Mouse (Mus musculus) neural tube, embryonic 14.5 days (tissue): ENCODE measurements around the gene Olfr1094. TPM values are rescaled to one million over a fixed set of nuclear protein-coding genes. Genes with fewer than 3 reads are reported as not detected.

Experiments
- ATAC-seq: fragments of 200-750 bp; cut with Nextera tagmentation; 2 replicates; pipeline ENCODE4 v1.8.0; 2017; ENCODE audit warnings: low read depth, mild to moderate bottlenecking, moderate TSS enrichment, moderate library complexity
- H3K27ac ChIP-seq: fragments of 300-500 bp; sonication (generic); 2 replicates; pipeline ENCODE4 v1.5.1; 2014; ENCODE audit warnings: low read depth, mild to moderate bottlenecking, control low read depth, low read length, moderate library complexity, mixed read lengths
- H3K27me3 ChIP-seq: fragments of 300-500 bp; sonication (generic); 2 replicates; pipeline ENCODE4 v1.6.1; 2014; ENCODE audit warnings: low read length; ENCODE audit not compliant: control insufficient read depth, insufficient read depth
- H3K36me3 ChIP-seq: fragments of 300-500 bp; sonication (generic); 2 replicates; pipeline ENCODE4 v1.6.1; 2014; ENCODE audit warnings: low read length, mixed read lengths; ENCODE audit not compliant: control insufficient read depth, insufficient read depth
- H3K4me1 ChIP-seq: fragments of 300-500 bp; sonication (generic); 2 replicates; pipeline ENCODE4 v1.6.1; 2014; ENCODE audit warnings: low read length; ENCODE audit not compliant: control insufficient read depth, insufficient read depth
- H3K4me2 ChIP-seq: fragments of 300-500 bp; sonication (generic); 2 replicates; pipeline ENCODE4 v1.6.1; 2014; ENCODE audit warnings: mild to moderate bottlenecking, low read depth, low read length, control low read depth
- H3K4me3 ChIP-seq: fragments of 300-500 bp; sonication (generic); 2 replicates; pipeline ENCODE4 v1.5.1; 2014; ENCODE audit warnings: low read depth, low read length, control low read depth, mixed read lengths
- H3K9ac ChIP-seq: fragments of 300-500 bp; sonication (generic); replicated peaks from 2 replicates; pipeline ENCODE4 v1.6.1; 2014; ENCODE audit warnings: low read depth, mild to moderate bottlenecking, control low read depth, low read length, mixed read lengths
- H3K9me3 ChIP-seq: fragments of 300-500 bp; sonication (generic); 2 replicates; pipeline ENCODE4 v1.6.1; 2016; ENCODE audit warnings: low read length; ENCODE audit not compliant: control insufficient read depth
- WGBS: fragments of 180-500 bp; shearing (Covaris S2); extraction: QIAGEN DNeasy Blood & Tissue Kit; methylation state at CpG from one replicate; pipeline ENCODE4 v1.1.7; 2014; 5-methylcytosine and 5-hydroxymethylcytosine counted together
- polyA plus RNA-seq: library from polyadenylated mRNA; unstranded; fragments of >200 nt; fragmentation: Nextera tagmentation; extraction: Ambion mirVana; gene quantifications from 2 replicates; pipeline ENCODE4 v1.2.1, GENCODE M21; 2014

Olfr1094 gene
- polyA plus RNA-seq = not detected in 2 replicates

DNA sequence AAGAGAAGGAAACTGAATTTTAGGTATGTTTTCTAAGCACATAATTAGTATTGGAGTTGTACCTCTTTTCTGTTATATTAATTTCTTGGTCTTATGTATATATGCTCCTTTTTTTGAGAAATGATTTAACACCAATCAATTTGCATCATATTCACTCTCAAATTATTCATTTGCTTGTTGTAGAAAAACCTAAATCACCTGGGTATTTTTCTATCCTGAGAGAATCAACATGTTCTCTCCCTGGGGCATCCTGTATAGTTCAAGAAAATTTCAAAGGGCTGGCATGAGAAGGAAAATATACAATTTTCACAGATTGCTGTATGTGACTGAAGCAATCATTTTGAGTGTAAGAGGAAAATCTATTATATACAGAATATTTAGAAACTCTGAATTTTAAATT lies at the start of gene Olfr1094:
TSS of gene Olfr1094 (plus strand) at position 301 of the 400 bp plus-strand sequence.
- Histone ChIP-seq H3K36me3 (no peaks in the 10 kb centered on the region), H3K4me2 (no peak within 1 kb of the TSS), H3K4me1 (no peaks in the 10 kb centered on the region), H3K9me3 (no peaks in the 10 kb centered on the region), H3K27me3 (no peaks in the 10 kb centered on the region), H3K9ac (no peak within 1 kb of the TSS), H3K27ac (no peak within 1 kb of the TSS), H3K4me3 (no peak within 1 kb of the TSS)
- ATAC-seq = no peak

DNA sequence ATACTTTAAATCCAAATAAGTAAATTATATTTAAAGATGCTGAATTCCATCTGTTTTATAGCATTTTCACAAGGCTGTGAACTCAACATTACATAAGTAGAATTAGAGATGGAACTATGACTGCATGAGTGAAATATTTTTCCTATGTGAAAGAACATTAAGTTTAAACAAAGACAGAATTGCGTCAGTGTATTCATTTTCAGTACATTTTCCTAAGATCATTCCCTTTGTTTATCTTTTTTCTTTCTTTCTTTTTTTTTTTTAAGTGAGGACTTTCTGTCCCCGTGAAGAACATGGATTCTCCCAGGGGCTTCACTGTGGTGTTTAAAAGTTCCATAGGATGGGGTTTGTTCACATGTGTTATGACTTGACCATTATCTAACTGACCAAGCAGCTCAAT lies 42.3 kb upstream of the Olfr1094 start, which contains the start of gene Olfr1093:
TSS of gene Olfr1093 (plus strand) at position 301 of the 400 bp plus-strand sequence.
- WGBS = 78% methylated on average over 2 of the region's 2 CpGs
- Histone ChIP-seq H3K9me3 (no peaks in the 10 kb centered on the region), H3K4me1 (no peaks in the 10 kb centered on the region), H3K27me3 (no peaks in the 10 kb centered on the region), H3K9ac (no peak within 1 kb of the TSS), H3K36me3 (no peaks in the 10 kb centered on the region), H3K4me2 (no peak within 1 kb of the TSS), H3K4me3 (no peak within 1 kb of the TSS), H3K27ac (no peak within 1 kb of the TSS)
- ATAC-seq = no peak

DNA sequence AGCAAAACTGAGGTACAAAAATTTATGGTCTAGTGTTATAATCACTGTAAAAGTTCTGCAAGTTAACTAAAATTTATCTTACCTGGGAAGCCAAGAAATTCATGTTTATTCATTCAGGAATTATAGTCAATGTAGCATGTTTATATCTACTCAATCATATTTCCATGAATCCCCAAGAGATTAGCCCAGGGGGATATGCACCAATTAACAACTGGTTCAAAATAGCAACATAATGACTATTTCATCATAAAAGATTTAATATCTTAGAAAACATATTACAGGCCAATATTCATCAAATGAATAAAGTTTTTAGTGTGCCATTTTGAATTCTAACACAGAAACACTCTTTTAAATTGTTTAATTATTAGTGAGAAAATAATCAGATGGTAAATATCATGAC lies 14.5 kb upstream of the Olfr1094 start, which contains the start of gene Olfr141:
TSS of gene Olfr141 (minus strand) at position 101 of the 400 bp plus-strand sequence.
- no peaks in the 10 kb centered on the region for H3K4me1 ChIP-seq
- no peak within 1 kb of the TSS for H3K27ac ChIP-seq
- no peak within 1 kb of the TSS for H3K4me2 ChIP-seq
- ATAC-seq = no peak
- no peak within 1 kb of the TSS for H3K9ac ChIP-seq
- H3K27me3 ChIP-seq = no peaks in the 10 kb centered on the region
- no peak within 1 kb of the TSS for H3K4me3 ChIP-seq
- no peaks in the 10 kb centered on the region for H3K36me3 ChIP-seq
- H3K9me3 ChIP-seq = no peaks in the 10 kb centered on the region

DNA sequence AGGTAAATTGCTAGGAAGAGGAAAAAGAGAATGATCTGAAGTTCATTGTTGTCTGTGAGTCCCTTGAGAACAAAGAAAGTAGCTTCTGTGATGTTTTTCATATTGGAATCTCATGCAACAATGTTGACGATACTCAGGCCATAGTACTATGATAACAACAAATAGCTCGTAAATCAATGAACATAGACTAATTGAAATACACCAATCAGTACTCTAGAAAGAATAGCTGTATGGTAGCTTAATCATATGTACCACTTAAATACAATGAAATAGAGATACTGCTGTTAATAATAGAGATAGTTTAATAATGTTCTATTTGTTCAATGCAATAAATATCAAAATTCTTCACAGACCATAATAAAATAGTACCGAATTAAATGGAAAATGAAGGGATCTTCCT lies 27.1 kb downstream of the Olfr1094 start, which contains the start of gene Olfr1095:
TSS of gene Olfr1095 (minus strand) at position 101 of the 400 bp plus-strand sequence.
- Histone ChIP-seq H3K27ac (no peak within 1 kb of the TSS), H3K4me2 (no peak within 1 kb of the TSS), H3K9ac (no peak within 1 kb of the TSS), H3K9me3 (no peaks in the 10 kb centered on the region), H3K4me3 (no peak within 1 kb of the TSS), H3K36me3 (no peaks in the 10 kb centered on the region), H3K27me3 (no peaks in the 10 kb centered on the region), H3K4me1 (no peaks in the 10 kb centered on the region)
- no peak for ATAC-seq
- 90% methylated on average over 3 of the region's 3 CpGs for WGBS

DNA sequence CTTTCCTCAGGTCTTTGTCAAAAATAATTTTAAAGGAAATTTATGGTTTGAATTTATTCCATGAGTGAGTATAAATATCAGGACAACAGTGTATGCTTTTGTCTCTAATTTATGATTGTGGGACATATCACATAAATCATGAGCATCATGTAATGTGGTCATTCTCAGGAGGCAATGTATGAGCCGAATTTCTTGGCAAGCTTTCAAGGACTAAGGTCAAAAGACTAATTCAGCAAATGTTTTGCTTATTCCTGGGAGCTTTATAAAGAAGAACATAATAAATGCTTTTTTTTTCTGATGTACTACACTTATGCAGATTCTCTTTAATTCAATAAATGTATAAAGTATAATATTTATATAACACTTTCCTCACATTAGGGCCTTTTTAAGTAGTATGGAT lies 50.2 kb downstream of the Olfr1094 start, which contains the start of gene Gm13723:
TSS of gene Gm13723 (minus strand) at position 101 of the 400 bp plus-strand sequence.
- H3K4me3 ChIP-seq = no peak within 1 kb of the TSS
- no peak within 1 kb of the TSS for H3K27ac ChIP-seq
- ATAC-seq = no peak
- H3K9me3 ChIP-seq = 0 out of 2 replicates have a peak, but pooled peaks cover 2% of the 10 kb centered on the region
- no peak within 1 kb of the TSS for H3K9ac ChIP-seq
- H3K36me3 ChIP-seq = no peaks in the 10 kb centered on the region
- no peak within 1 kb of the TSS for H3K4me2 ChIP-seq
- H3K4me1 ChIP-seq = no peaks in the 10 kb centered on the region
- WGBS = 59% methylated on average over 1 of the region's 1 CpGs
- H3K27me3 ChIP-seq = no peaks in the 10 kb centered on the region

Other genes with a start within 250 kb of the Olfr1094 start
- gene Olfr1082, start 225.7 kb upstream of the Olfr1094 start, polyA plus RNA-seq = not detected in 2 replicates
- gene Olfr1084, start 184.9 kb upstream of the Olfr1094 start, polyA plus RNA-seq = not detected in 2 replicates
- not detected in 2 replicates for gene Olfr1085, start 162.6 kb upstream of the Olfr1094 start, polyA plus RNA-seq
- gene Olfr1086, start 144.6 kb upstream of the Olfr1094 start, polyA plus RNA-seq = not detected in 2 replicates
- not detected in 2 replicates for gene Olfr1087, start 126.3 kb upstream of the Olfr1094 start, polyA plus RNA-seq
- not detected in 2 replicates for gene Olfr1089, start 91.0 kb upstream of the Olfr1094 start, polyA plus RNA-seq
- not detected in 2 replicates for gene Olfr1090, start 65.7 kb upstream of the Olfr1094 start, polyA plus RNA-seq
- gene Olfr1093, start 42.2 kb upstream of the Olfr1094 start, polyA plus RNA-seq = not detected in 2 replicates
- gene Olfr141, start 14.6 kb upstream of the Olfr1094 start, polyA plus RNA-seq = not detected in 2 replicates
- gene Olfr1095, start 27.0 kb downstream of the Olfr1094 start, polyA plus RNA-seq = not detected in 2 replicates
- gene Gm13723, start 50.1 kb downstream of the Olfr1094 start, polyA plus RNA-seq = not detected in 2 replicates
- gene Olfr1097, start 67.6 kb downstream of the Olfr1094 start, polyA plus RNA-seq = not detected in 2 replicates
- not detected in 2 replicates for gene Olfr1098, start 99.9 kb downstream of the Olfr1094 start, polyA plus RNA-seq
- not detected in 2 replicates for gene Olfr1099, start 136.0 kb downstream of the Olfr1094 start, polyA plus RNA-seq
- not detected in 2 replicates for gene Olfr1100, start 155.3 kb downstream of the Olfr1094 start, polyA plus RNA-seq
- not detected in 2 replicates for gene Olfr1101, start 166.6 kb downstream of the Olfr1094 start, polyA plus RNA-seq
- not detected in 2 replicates for gene Olfr1102, start 173.7 kb downstream of the Olfr1094 start, polyA plus RNA-seq
- not detected in 2 replicates for gene Olfr1104, start 202.4 kb downstream of the Olfr1094 start, polyA plus RNA-seq
- not detected in 2 replicates for gene Olfr1105, start 211.9 kb downstream of the Olfr1094 start, polyA plus RNA-seq
- gene Olfr1106, start 227.6 kb downstream of the Olfr1094 start, polyA plus RNA-seq = not detected in 2 replicates